Mouse (Mus musculus) kidney, postnatal 0 days (tissue): Measurements from ENCODE around the gene Hoxa10. TPM values are rescaled to one million over a fixed set of nuclear protein-coding genes. Genes with fewer than 3 reads are reported as not detected.

ENCODE experiments used
- ATAC-seq: fragments of 200-750 bp; cut with Nextera tagmentation; replicated peaks from 2 replicates; pipeline ENCODE4 v1.8.0; 2017; ENCODE audit warnings: low read depth, moderate number of reproducible peaks, moderate TSS enrichment, moderate library complexity; ENCODE audit not compliant: low FRiP score
- DNase-seq: peaks from one replicate; pipeline ENCODE4 v3.0.0-alpha.2; 2016; ENCODE audit warnings: low spot score
- H3K27ac ChIP-seq: fragments of 300-500 bp; sonication (generic); 2 replicates; pipeline ENCODE4 v1.5.1; 2014; ENCODE audit warnings: mild to moderate bottlenecking
- H3K27me3 ChIP-seq: fragments of 300-500 bp; sonication (generic); 2 replicates; pipeline ENCODE4 v1.6.1; 2014; ENCODE audit warnings: low read length, mixed read lengths; ENCODE audit not compliant: insufficient read depth
- H3K36me3 ChIP-seq: fragments of 300-500 bp; sonication (generic); 2 replicates; pipeline ENCODE4 v1.6.1; 2014; ENCODE audit warnings: low read length, mixed read lengths; ENCODE audit not compliant: insufficient read depth
- H3K4me1 ChIP-seq: fragments of 300-500 bp; sonication (generic); replicated peaks from 2 replicates; pipeline ENCODE4 v1.6.1; 2014; ENCODE audit warnings: antibody characterized with exemption, low read length, mixed read lengths; ENCODE audit not compliant: insufficient read depth
- H3K4me2 ChIP-seq: fragments of 300-500 bp; sonication (generic); 2 replicates; pipeline ENCODE4 v1.6.1; 2014; ENCODE audit warnings: mild to moderate bottlenecking, low read length, moderate library complexity, mixed read lengths
- H3K4me3 ChIP-seq: fragments of 300-500 bp; sonication (generic); replicated peaks from 2 replicates; pipeline ENCODE4 v1.5.1; 2014; ENCODE audit warnings: low read depth, low read length
- H3K9ac ChIP-seq: fragments of 300-500 bp; sonication (generic); 2 replicates; pipeline ENCODE4 v1.6.1; 2014; ENCODE audit warnings: low read depth, low read length
- H3K9me3 ChIP-seq: fragments of 300-500 bp; sonication (generic); replicated peaks from 2 replicates; pipeline ENCODE4 v1.6.1; 2016; ENCODE audit warnings: low read length, inconsistent platforms, mixed read lengths
- CTCF ChIP-seq: IDR thresholded peaks from 2 replicates; pipeline ENCODE4 v1.5.1; 2016; ENCODE audit warnings: antibody characterized with exemption, low read depth, mild to moderate bottlenecking, moderate library complexity
- WGBS: fragments of 180-500 bp; shearing (Covaris S2); extraction: QIAGEN DNeasy Blood & Tissue Kit; methylation state at CpG from one replicate; pipeline ENCODE4 v1.1.7; 2014; 5-methylcytosine and 5-hydroxymethylcytosine counted together
- polyA plus RNA-seq: library from polyadenylated mRNA; unstranded; fragments of >200 nt; fragmentation: Nextera tagmentation; extraction: Ambion mirVana; gene quantifications from 2 replicates; pipeline ENCODE4 v1.2.1, GENCODE M21; 2015

Gene Hoxa10
- polyA plus RNA-seq, 1 experiment from 2014 or later = 183 TPM

DNA sequence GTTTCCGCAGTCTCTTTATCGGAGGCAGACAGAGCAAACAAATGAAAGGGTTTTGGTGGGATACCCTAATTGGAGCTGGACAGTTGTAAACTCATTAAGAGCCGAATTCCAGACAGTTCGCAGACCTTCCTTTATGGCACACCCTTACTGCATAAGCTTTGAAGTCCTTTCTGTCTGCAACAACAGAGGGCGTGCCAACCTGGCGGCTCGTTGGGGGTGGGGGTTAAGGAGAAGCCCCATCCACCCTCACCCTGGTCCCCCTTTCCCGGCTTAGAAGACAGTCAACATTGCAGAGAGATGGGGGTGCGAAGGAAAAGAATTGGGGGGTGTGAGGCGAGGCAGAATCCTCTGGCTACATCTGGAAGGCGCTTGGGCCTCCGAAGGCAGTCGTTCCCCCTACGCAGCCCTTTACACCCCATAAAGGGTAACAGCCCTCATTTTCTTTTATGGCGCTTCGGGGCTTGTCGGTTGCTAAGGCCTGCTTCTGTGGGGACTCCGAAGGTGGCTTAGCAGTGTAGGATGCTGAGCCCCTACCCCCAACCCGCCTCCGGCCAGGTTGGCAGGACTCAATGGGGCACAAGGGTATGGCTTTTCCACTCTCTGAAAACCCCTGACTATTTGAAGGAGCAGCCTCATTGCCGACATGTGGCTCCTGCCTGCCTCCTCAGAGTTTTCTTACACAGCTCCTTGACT, 18.5 kb downstream of the Hoxa10 start:
- TF ChIP-seq CTCF = no peak
- no peaks in the 10 kb centered on the region for H3K27me3 ChIP-seq
- 0 out of 2 replicates have a peak, but pooled peaks cover 6% of the 10 kb centered on the region for H3K36me3 ChIP-seq
- H3K4me1 ChIP-seq = peaks cover 23% of the 10 kb centered on the region
- 3% methylated on average over 21 of the region's 21 CpGs for WGBS
- peak overlapping the region; percentile 96 for H3K27ac ChIP-seq
- peak; percentile 89 for DNase-seq
- ATAC-seq = peak; percentile 25
- H3K9ac ChIP-seq = peak overlapping the region; percentile 97
- no peaks in the 10 kb centered on the region for H3K9me3 ChIP-seq
- peak overlapping the region; percentile 89 for H3K4me2 ChIP-seq
- H3K4me3 ChIP-seq = peak overlapping the region; percentile 85

DNA sequence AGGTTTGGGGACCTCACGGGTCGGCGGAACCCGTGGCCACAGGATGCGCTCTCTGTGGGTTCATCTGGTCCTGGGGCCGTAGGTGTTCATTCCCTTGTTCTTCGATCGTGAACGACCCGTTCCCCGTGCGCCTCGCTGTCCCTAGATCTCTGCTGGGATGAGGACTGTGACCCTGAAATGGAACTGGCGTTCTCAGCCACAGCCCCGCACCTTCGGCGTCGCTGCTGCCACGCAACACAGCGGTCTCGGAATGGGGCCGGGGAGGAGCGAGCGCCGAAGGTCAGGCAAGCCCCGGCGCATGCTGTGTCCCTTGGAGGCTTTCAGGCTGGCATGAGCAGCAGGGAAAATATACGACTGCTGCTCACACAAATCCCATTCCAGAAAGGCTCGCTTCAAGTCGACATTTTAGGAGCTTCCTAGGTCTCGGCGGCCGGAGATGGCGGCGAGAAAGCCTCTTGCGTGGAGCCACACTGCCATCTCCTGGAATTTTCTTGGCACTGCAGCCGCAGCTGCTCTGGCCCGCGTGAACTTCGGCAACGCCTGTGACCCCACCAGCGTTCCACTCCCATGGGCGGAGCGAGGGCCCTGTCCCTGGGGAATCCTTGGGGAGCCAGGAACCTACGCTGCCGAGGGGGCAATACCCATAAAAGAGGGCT, 19.2 kb downstream of the Hoxa10 start, which contains the start of gene Hoxa7:
TSS of gene Hoxa7 (minus strand) at position 518 of the 656 bp plus-strand sequence.
- no peaks in the 10 kb centered on the region for H3K9me3 ChIP-seq
- H3K27me3 ChIP-seq = no peaks in the 10 kb centered on the region
- peak; percentile 98 for TF ChIP-seq CTCF
- peak within 1 kb of the TSS; percentile 96 for H3K27ac ChIP-seq
- peak within 1 kb of the TSS; percentile 89 for H3K4me2 ChIP-seq
- peak; percentile 25 for ATAC-seq
- DNase-seq = peak; percentile 96
- H3K4me3 ChIP-seq = peak within 1 kb of the TSS; percentile 85
- peak within 1 kb of the TSS; percentile 97 for H3K9ac ChIP-seq
- H3K36me3 ChIP-seq = 0 out of 2 replicates have a peak, but pooled peaks cover 6% of the 10 kb centered on the region
- peaks cover 21% of the 10 kb centered on the region for H3K4me1 ChIP-seq
- WGBS = under 1% methylated on average over 46 of the region's 46 CpGs

- Histone ChIP-seq H3K27me3 (no peaks in the 10 kb centered on the region), H3K4me3 (peak overlapping the region; percentile 85), H3K36me3 (0 out of 2 replicates have a peak, but pooled peaks cover 6% of the 10 kb centered on the region), H3K9me3 (no peaks in the 10 kb centered on the region), H3K9ac (peak overlapping the region; percentile 73), H3K4me1 (peaks cover 27% of the 10 kb centered on the region), H3K4me2 (peak overlapping the region; percentile 89), H3K27ac (peak overlapping the region; percentile 96)
- DNase-seq (no peak), ATAC-seq (no peak)
- 7% methylated on average over 12 of the region's 12 CpGs for WGBS
- no peak for TF ChIP-seq CTCF
These were observed 19.8 kb downstream of the Hoxa10 start for GRCm38 (mm10) chr6:52220865-52221310.

DNA sequence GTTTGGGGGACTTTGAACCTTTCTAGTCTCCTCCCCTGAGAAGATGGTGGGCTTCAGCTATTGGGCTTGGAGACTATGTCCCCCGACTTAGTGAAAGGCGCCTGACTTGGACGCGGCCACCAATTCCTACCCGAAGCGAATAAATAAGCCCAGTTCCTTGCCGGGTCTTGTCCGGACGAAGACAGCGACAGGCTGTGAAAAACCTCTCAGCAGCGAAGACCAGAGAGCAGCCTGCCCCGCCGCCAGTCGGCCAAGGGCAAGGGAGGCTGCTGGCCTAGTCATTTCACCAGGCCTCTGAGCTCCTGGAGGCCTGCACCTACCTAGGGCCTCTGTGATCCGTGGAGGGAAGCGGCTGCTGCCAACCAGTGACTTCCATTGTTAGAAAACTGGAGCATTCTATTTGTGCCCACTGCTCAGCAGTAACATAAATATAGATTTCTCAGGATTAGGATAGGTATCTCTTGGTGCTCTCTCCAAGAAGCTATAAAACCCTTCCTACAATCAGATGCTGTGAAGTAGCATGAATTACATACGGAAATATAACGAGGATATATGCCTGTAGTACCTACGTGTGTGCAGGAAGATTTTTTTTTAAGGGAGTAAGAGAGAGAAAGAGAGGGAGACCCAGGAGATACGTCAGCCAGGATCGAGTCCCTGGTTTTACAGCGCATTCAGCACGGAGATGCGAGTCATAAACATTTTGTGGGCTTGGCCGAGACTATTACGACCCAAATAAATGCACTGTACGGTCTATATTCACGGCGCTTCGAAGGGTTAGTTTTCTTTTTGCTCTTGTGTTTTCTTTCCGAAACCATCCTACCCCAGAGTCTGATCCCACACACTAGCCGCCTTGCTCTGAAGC, 20.4 kb downstream of the Hoxa10 start:
- H3K4me1 ChIP-seq = peaks cover 33% of the 10 kb centered on the region
- no peak for ATAC-seq
- H3K9ac ChIP-seq = peak overlapping the region; percentile 73
- DNase-seq = no peak
- no peaks in the 10 kb centered on the region for H3K27me3 ChIP-seq
- H3K4me3 ChIP-seq = peak overlapping the region; percentile 85
- H3K4me2 ChIP-seq = peak overlapping the region; percentile 89
- TF ChIP-seq CTCF = no peak
- 0 out of 2 replicates have a peak, but pooled peaks cover 6% of the 10 kb centered on the region for H3K36me3 ChIP-seq
- 13% methylated on average over 32 of the region's 32 CpGs for WGBS
- peak overlapping the region; percentile 96 for H3K27ac ChIP-seq
- no peaks in the 10 kb centered on the region for H3K9me3 ChIP-seq

GRCm38 (mm10) chr6:52219234-52219942, 21.3 kb downstream of the Hoxa10 start:
- WGBS = 39% methylated on average over 9 of the region's 9 CpGs
- H3K4me1 ChIP-seq = peaks cover 41% of the 10 kb centered on the region
- H3K27ac ChIP-seq = peak overlapping the region; percentile 96
- H3K27me3 ChIP-seq = no peaks in the 10 kb centered on the region
- no peak for TF ChIP-seq CTCF
- DNase-seq (no peak), ATAC-seq (no peak)
- H3K36me3 ChIP-seq = 0 out of 2 replicates have a peak, but pooled peaks cover 6% of the 10 kb centered on the region
- H3K9me3 ChIP-seq = no peaks in the 10 kb centered on the region
- H3K4me2 ChIP-seq = peak overlapping the region; percentile 89
- H3K4me3 ChIP-seq = peak overlapping the region; percentile 85
- H3K9ac ChIP-seq = peak overlapping the region; percentile 73
